Mouse (Mus musculus) lung, embryonic 15.5 days (tissue): ENCODE results near the gene Dctn5. TPM values are rescaled to one million over a fixed set of nuclear protein-coding genes. Genes with fewer than 3 reads are reported as not detected.
A peak's percentile ranks its signal among the peaks of the same experiment; 100 is the strongest.
"Not testable (repeated sequence)": the region's sequence is repeated elsewhere in the genome, so short reads cannot be mapped to it uniquely, and the experiment has no call there.

Source experiments
- ATAC-seq: fragments of 200-750 bp; cut with Nextera tagmentation; 2 replicates; pipeline ENCODE4 v1.8.0; 2017; ENCODE audit warnings: moderate number of reproducible peaks, borderline replicate concordance; ENCODE audit not compliant: low FRiP score, low TSS enrichment; ENCODE audit errors: extremely low read depth
- H3K27ac ChIP-seq: fragments of 300-500 bp; sonication (generic); 2 replicates; pipeline ENCODE4 v1.5.1; 2015; ENCODE audit warnings: moderate library complexity, mild to moderate bottlenecking, inconsistent platforms
- H3K27me3 ChIP-seq: fragments of 300-500 bp; sonication (generic); 2 replicates; pipeline ENCODE4 v1.6.1; 2015; ENCODE audit warnings: inconsistent platforms
- H3K36me3 ChIP-seq: fragments of 300-500 bp; sonication (generic); 2 replicates; pipeline ENCODE4 v1.6.1; 2015; ENCODE audit warnings: inconsistent platforms
- H3K4me1 ChIP-seq: fragments of 300-500 bp; sonication (generic); 2 replicates; pipeline ENCODE4 v1.6.1; 2015; ENCODE audit warnings: inconsistent platforms
- H3K4me2 ChIP-seq: fragments of 300-500 bp; sonication (generic); 2 replicates; pipeline ENCODE4 v1.6.1; 2015; ENCODE audit warnings: inconsistent platforms, mild to moderate bottlenecking, moderate library complexity
- H3K4me3 ChIP-seq: fragments of 300-500 bp; sonication (generic); 2 replicates; pipeline ENCODE4 v1.5.1; 2015; ENCODE audit warnings: mild to moderate bottlenecking, inconsistent platforms
- H3K9ac ChIP-seq: fragments of 300-500 bp; sonication (generic); 2 replicates; pipeline ENCODE4 v1.6.1; 2015; ENCODE audit warnings: inconsistent platforms
- H3K9me3 ChIP-seq: fragments of 300-500 bp; sonication (generic); 2 replicates; pipeline ENCODE4 v1.6.1; 2016; ENCODE audit warnings: inconsistent platforms
- WGBS: fragments of 180-500 bp; shearing (Covaris S2); methylation state at CpG from one replicate; pipeline ENCODE4 v1.1.7; 2015; 5-methylcytosine and 5-hydroxymethylcytosine counted together
- polyA plus RNA-seq: library from polyadenylated mRNA; unstranded; fragments of >200 nt; fragmentation: Nextera tagmentation; extraction: Ambion mirVana; gene quantifications from 2 replicates; pipeline ENCODE4 v1.2.1, GENCODE M21; 2015

Dctn5 gene
- 120 and 121 TPM in 2 replicates for polyA plus RNA-seq

- Histone ChIP-seq H3K27ac (peak within 1 kb of the TSS; percentile 51), H3K4me2 (peak within 1 kb of the TSS; percentile 67), H3K9me3 (no peaks in the 10 kb centered on the region), H3K9ac (peak within 1 kb of the TSS; percentile 89), H3K36me3 (peaks cover 32% of the 10 kb centered on the region), H3K4me1 (peaks cover 13% of the 10 kb centered on the region), H3K27me3 (no peaks in the 10 kb centered on the region), H3K4me3 (peak within 1 kb of the TSS; percentile 87)
- WGBS = under 1% methylated on average over 54 of the region's 54 CpGs
- ATAC-seq = peak; percentile 99
Observed at GRCm38 (mm10) chr7:122132497-122133337, at the start of gene Dctn5, which contains the start of gene Palb2. Dctn5 (plus strand) TSS chr7:122133041. Palb2 (minus strand) TSS chr7:122132985.

- H3K4me3 ChIP-seq = no peak overlapping the region
- H3K27ac ChIP-seq = no peak overlapping the region
- H3K27me3 ChIP-seq = no peaks in the 10 kb centered on the region
- H3K9me3 ChIP-seq = no peaks in the 10 kb centered on the region
- peaks cover 72% of the 10 kb centered on the region for H3K36me3 ChIP-seq
- H3K4me2 ChIP-seq = no peak overlapping the region
- WGBS = 92% methylated on average over 11 of the region's 11 CpGs
- no peak for ATAC-seq
- no peak overlapping the region for H3K9ac ChIP-seq
- no peaks in the 10 kb centered on the region for H3K4me1 ChIP-seq
Observed at GRCm38 (mm10) chr7:122087195-122087982, 45.5 kb upstream of the Dctn5 start.

GRCm38 (mm10) chr7:122094564-122095330, 38.1 kb upstream of the Dctn5 start:
- 91% methylated on average over 2 of the region's 2 CpGs for WGBS
- H3K36me3 ChIP-seq = peaks cover 80% of the 10 kb centered on the region

GRCm38 (mm10) chr7:122098009-122098408, 34.8 kb upstream of the Dctn5 start:
- Histone ChIP-seq H3K27ac (no peak overlapping the region), H3K9me3 (no peaks in the 10 kb centered on the region), H3K36me3 (peaks cover 51% of the 10 kb centered on the region), H3K4me2 (no peak overlapping the region), H3K4me3 (no peak overlapping the region), H3K4me1 (peaks cover 15% of the 10 kb centered on the region), H3K9ac (no peak overlapping the region), H3K27me3 (no peaks in the 10 kb centered on the region)
- ATAC-seq = no peak
- WGBS = 72% methylated on average over 3 of the region's 3 CpGs

More at GRCm38 (mm10) chr7:122094564-122095330, 38.1 kb upstream of the Dctn5 start:
- Histone ChIP-seq H3K4me1 (peaks cover 2% of the 10 kb centered on the region), H3K9me3 (no peaks in the 10 kb centered on the region), H3K4me3 (no peak overlapping the region), H3K27ac (no peak overlapping the region), H3K27me3 (no peaks in the 10 kb centered on the region), H3K9ac (no peak overlapping the region), H3K4me2 (no peak overlapping the region)
- ATAC-seq = no peak

GRCm38 (mm10) chr7:122099222-122099621, 33.6 kb upstream of the Dctn5 start:
- H3K4me1 ChIP-seq = peaks cover 15% of the 10 kb centered on the region
- no peak for ATAC-seq
- no peaks in the 10 kb centered on the region for H3K9me3 ChIP-seq
- H3K4me3 ChIP-seq = no peak overlapping the region
- WGBS = 51% methylated on average over 4 of the region's 4 CpGs
- H3K27ac ChIP-seq = no peak overlapping the region
- H3K4me2 ChIP-seq = no peak overlapping the region
- no peaks in the 10 kb centered on the region for H3K27me3 ChIP-seq
- H3K9ac ChIP-seq = no peak overlapping the region
- H3K36me3 ChIP-seq = peaks cover 42% of the 10 kb centered on the region

GRCm38 (mm10) chr7:122101014-122101746, 31.7 kb upstream of the Dctn5 start:
- peak overlapping the region; percentile 59 for H3K4me3 ChIP-seq
- H3K27me3 ChIP-seq, H3K27ac ChIP-seq, H3K9me3 ChIP-seq: not testable (repeated sequence)
- 5% methylated on average over 22 of the region's 28 CpGs for WGBS
- H3K4me1 ChIP-seq = peaks cover 15% of the 10 kb centered on the region
- H3K4me2 ChIP-seq = peak overlapping the region; percentile 76
- peak overlapping the region; percentile 74 for H3K9ac ChIP-seq
- peaks cover 22% of the 10 kb centered on the region for H3K36me3 ChIP-seq
- peak; percentile 78 for ATAC-seq

GRCm38 (mm10) chr7:122101747-122102244, 31.0 kb upstream of the Dctn5 start, which contains the start of gene Ndufab1:
Ndufab1 (minus strand) TSS chr7:122101886.
- H3K4me3 ChIP-seq = peak within 1 kb of the TSS; percentile 59
- H3K27me3 ChIP-seq = no peaks in the 10 kb centered on the region
- H3K4me2 ChIP-seq = peak within 1 kb of the TSS; percentile 76
- peak; percentile 98 for ATAC-seq
- WGBS = under 1% methylated on average over 41 of the region's 43 CpGs
- no peaks in the 10 kb centered on the region for H3K9me3 ChIP-seq
- peak within 1 kb of the TSS; percentile 74 for H3K9ac ChIP-seq
- H3K36me3 ChIP-seq = peaks cover 17% of the 10 kb centered on the region
- H3K27ac ChIP-seq = no peak within 1 kb of the TSS
- peaks cover 15% of the 10 kb centered on the region for H3K4me1 ChIP-seq

GRCm38 (mm10) chr7:122108206-122108605, 24.6 kb upstream of the Dctn5 start:
- H3K27ac ChIP-seq = no peak overlapping the region
- ATAC-seq = no peak
- H3K36me3 ChIP-seq = peaks cover 22% of the 10 kb centered on the region
- H3K4me1 ChIP-seq = no peaks in the 10 kb centered on the region
- H3K9me3 ChIP-seq = no peaks in the 10 kb centered on the region
- no peak overlapping the region for H3K9ac ChIP-seq
- 90% methylated on average over 6 of the region's 6 CpGs for WGBS
- no peak overlapping the region for H3K4me2 ChIP-seq
- no peak overlapping the region for H3K4me3 ChIP-seq
- no peaks in the 10 kb centered on the region for H3K27me3 ChIP-seq

GRCm38 (mm10) chr7:122123518-122123917, 9.3 kb upstream of the Dctn5 start:
- Histone ChIP-seq H3K4me2 (no peak overlapping the region), H3K36me3 (peaks cover 66% of the 10 kb centered on the region), H3K4me1 (no peaks in the 10 kb centered on the region), H3K9me3 (no peaks in the 10 kb centered on the region), H3K27me3 (no peaks in the 10 kb centered on the region), H3K27ac (no peak overlapping the region), H3K4me3 (no peak overlapping the region), H3K9ac (no peak overlapping the region)
- ATAC-seq = no peak
- WGBS = 80% methylated on average over 4 of the region's 4 CpGs

- WGBS = 80% methylated on average over 8 of the region's 8 CpGs
- Histone ChIP-seq H3K4me2 (no peak overlapping the region), H3K27ac (no peak overlapping the region), H3K4me3 (no peak overlapping the region), H3K9ac (no peak overlapping the region), H3K9me3 (no peaks in the 10 kb centered on the region), H3K36me3 (peaks cover 55% of the 10 kb centered on the region), H3K27me3 (no peaks in the 10 kb centered on the region), H3K4me1 (no peaks in the 10 kb centered on the region)
- no peak for ATAC-seq
Observed at GRCm38 (mm10) chr7:122125636-122126035, 7.2 kb upstream of the Dctn5 start.

- H3K9ac ChIP-seq = no peak overlapping the region
- ATAC-seq = no peak
- WGBS = 92% methylated on average over 11 of the region's 11 CpGs
- H3K4me1 ChIP-seq = peaks cover 5% of the 10 kb centered on the region; the same call in 1 of the 2 replicates
- H3K36me3 ChIP-seq = peaks cover 47% of the 10 kb centered on the region
- no peak overlapping the region for H3K27ac ChIP-seq
- no peaks in the 10 kb centered on the region for H3K9me3 ChIP-seq
- H3K4me2 ChIP-seq = no peak overlapping the region
- H3K4me3 ChIP-seq = no peak overlapping the region
- H3K27me3 ChIP-seq = no peaks in the 10 kb centered on the region
Observed at GRCm38 (mm10) chr7:122126946-122127345, 5.9 kb upstream of the Dctn5 start.
